Mouse (Mus musculus): ENCODE measurements at regions not wholly inside any gene's neighbourhood (a gene's known extent, or its start where the extent isn't known, plus 50 kb on each side); places are given as distances from the start of the nearest gene placed in this dataset.
A peak's percentile ranks its signal among the peaks of the same experiment; 100 is the strongest.

- Histone ChIP-seq H3K9me3 (no peaks in the 10 kb centered on the region), H3K4me1 (replicated peaks) (no peaks in the 10 kb centered on the region), H3K4me3 (no peak overlapping the region), H3K9ac (no peak overlapping the region), H3K27ac (no peak overlapping the region), H3K36me3 (no peaks in the 10 kb centered on the region), H3K4me2 (no peak overlapping the region), H3K27me3 (no peaks in the 10 kb centered on the region)
- 95% methylated on average over 2 of the region's 2 CpGs for WGBS
- ATAC-seq (ENCODE audit: low FRiP score) = no peak
These were observed 190.3 kb upstream of the Mad2l1 start for GRCm38 (mm10) chr6:66344848-66345247.

- no peak for ATAC-seq (ENCODE audit: low FRiP score)
- Histone ChIP-seq H3K27me3 (no peaks in the 10 kb centered on the region), H3K36me3 (no peaks in the 10 kb centered on the region), H3K9ac (no peak overlapping the region), H3K4me1 (replicated peaks) (no peaks in the 10 kb centered on the region), H3K4me2 (no peak overlapping the region), H3K4me3 (no peak overlapping the region), H3K9me3 (no peaks in the 10 kb centered on the region), H3K27ac (no peak overlapping the region)
- WGBS = 98% methylated on average over 2 of the region's 2 CpGs
These were observed 187.8 kb upstream of the Mad2l1 start for GRCm38 (mm10) chr6:66347356-66347755.

- no peak overlapping the region for H3K27ac ChIP-seq
- no peaks in the 10 kb centered on the region for H3K4me1 ChIP-seq (replicated peaks)
- H3K4me2 ChIP-seq = no peak overlapping the region
- WGBS = 76% methylated on average over 3 of the region's 3 CpGs
- H3K9me3 ChIP-seq = no peaks in the 10 kb centered on the region
- no peaks in the 10 kb centered on the region for H3K36me3 ChIP-seq
- H3K9ac ChIP-seq = no peak overlapping the region
- no peak for ATAC-seq (ENCODE audit: low FRiP score)
- no peak overlapping the region for H3K4me3 ChIP-seq
- no peaks in the 10 kb centered on the region for H3K27me3 ChIP-seq
These were observed 174.1 kb upstream of the Mad2l1 start for GRCm38 (mm10) chr6:66361130-66361529.

GRCm38 (mm10) chr6:66367263-66367662 is 167.9 kb upstream of the Mad2l1 start:
- H3K27me3 ChIP-seq = no peaks in the 10 kb centered on the region
- no peak for ATAC-seq (ENCODE audit: low FRiP score)
- H3K9me3 ChIP-seq = no peaks in the 10 kb centered on the region
- H3K9ac ChIP-seq = no peak overlapping the region
- H3K36me3 ChIP-seq = no peaks in the 10 kb centered on the region
- no peak overlapping the region for H3K4me3 ChIP-seq
- H3K4me2 ChIP-seq = no peak overlapping the region
- H3K27ac ChIP-seq = no peak overlapping the region
- no peaks in the 10 kb centered on the region for H3K4me1 ChIP-seq (replicated peaks)

GRCm38 (mm10) chr6:66381279-66381934 is 153.8 kb upstream of the Mad2l1 start:
- H3K4me3 ChIP-seq = no peak overlapping the region
- no peaks in the 10 kb centered on the region for H3K36me3 ChIP-seq
- H3K4me2 ChIP-seq = no peak overlapping the region
- no peaks in the 10 kb centered on the region for H3K27me3 ChIP-seq
- no peak overlapping the region for H3K9ac ChIP-seq
- 32% methylated on average over 1 of the region's 1 CpGs for WGBS
- peak; percentile 89 for ATAC-seq (ENCODE audit: low FRiP score)
- no peaks in the 10 kb centered on the region for H3K9me3 ChIP-seq
- H3K4me1 ChIP-seq (replicated peaks) = peaks cover 6% of the 10 kb centered on the region; the same call in 1 of the 2 replicates
- H3K27ac ChIP-seq = no peak overlapping the region

DNA sequence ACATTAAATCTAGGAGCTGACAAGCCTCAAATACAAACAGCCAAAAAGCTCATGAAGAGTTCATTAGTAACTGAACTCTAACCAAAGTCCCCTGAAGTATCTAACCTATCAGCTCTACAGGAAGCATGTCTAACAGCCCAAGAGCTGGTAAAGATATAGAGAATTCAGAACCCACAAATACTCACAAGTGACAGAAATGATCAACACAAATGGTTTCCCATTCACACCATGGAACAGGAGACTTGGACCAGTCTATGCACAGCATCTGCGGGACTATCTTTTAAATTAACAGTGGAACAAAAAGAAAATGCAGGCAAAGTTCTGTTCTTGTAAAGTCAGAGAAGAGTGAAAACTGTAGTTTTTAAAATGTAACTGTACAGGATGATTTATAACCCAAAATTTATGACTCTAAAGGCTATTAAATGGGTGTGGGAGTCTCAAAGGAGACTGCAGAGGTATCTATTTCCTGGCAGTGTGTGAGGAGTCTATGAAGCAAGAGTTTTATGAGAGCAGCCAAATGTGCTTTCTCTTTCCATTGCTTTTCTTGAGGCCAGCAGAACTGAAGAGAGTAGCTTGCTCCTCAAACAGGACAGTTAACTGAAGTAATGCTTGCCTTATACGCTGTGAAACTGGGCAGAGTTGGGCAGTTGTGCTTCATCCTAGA is 152.7 kb upstream of the Mad2l1 start:
- H3K27me3 ChIP-seq = no peaks in the 10 kb centered on the region
- H3K9ac ChIP-seq = no peak overlapping the region
- 97% methylated on average over 2 of the region's 2 CpGs for WGBS
- H3K4me3 ChIP-seq = no peak overlapping the region
- H3K9me3 ChIP-seq = no peaks in the 10 kb centered on the region
- no peak overlapping the region for H3K27ac ChIP-seq
- H3K36me3 ChIP-seq = no peaks in the 10 kb centered on the region
- no peak for ATAC-seq (ENCODE audit: low FRiP score)
- H3K4me1 ChIP-seq (replicated peaks) = peaks cover 6% of the 10 kb centered on the region; the same call in 1 of the 2 replicates
- H3K4me2 ChIP-seq = no peak overlapping the region

DNA sequence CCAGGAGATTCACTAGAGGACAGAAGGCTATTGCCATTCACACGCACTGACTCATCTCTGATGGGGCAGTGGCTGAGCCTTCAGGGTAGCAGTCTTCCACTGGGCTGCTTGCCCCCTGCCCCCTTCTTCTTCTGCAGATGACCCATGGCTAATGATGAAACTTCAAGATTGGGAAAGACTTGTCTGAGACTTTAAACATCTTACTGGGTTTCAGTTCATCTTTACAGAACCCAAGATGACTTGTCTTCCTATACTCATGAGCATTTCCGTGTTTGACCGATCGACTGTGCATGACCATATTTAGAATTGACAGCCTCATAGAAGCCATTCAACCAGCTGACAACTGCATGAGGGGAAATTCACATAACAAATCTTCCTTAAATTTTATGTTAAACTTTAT is 140.0 kb upstream of the Mad2l1 start:
- Histone ChIP-seq H3K36me3 (no peaks in the 10 kb centered on the region), H3K9ac (no peak overlapping the region), H3K27me3 (no peaks in the 10 kb centered on the region), H3K9me3 (no peaks in the 10 kb centered on the region), H3K4me2 (no peak overlapping the region), H3K27ac (no peak overlapping the region), H3K4me3 (no peak overlapping the region), H3K4me1 (replicated peaks) (no peaks in the 10 kb centered on the region)
- ATAC-seq (ENCODE audit: low FRiP score) = no peak
- 85% methylated on average over 4 of the region's 4 CpGs for WGBS

- Histone ChIP-seq H3K27me3 (no peaks in the 10 kb centered on the region), H3K4me3 (no peak overlapping the region), H3K4me1 (replicated peaks) (0 out of 2 replicates have a peak, but pooled peaks cover 3% of the 10 kb centered on the region), H3K36me3 (no peaks in the 10 kb centered on the region), H3K9ac (no peak overlapping the region), H3K4me2 (no peak overlapping the region), H3K27ac (no peak overlapping the region), H3K9me3 (no peaks in the 10 kb centered on the region)
- 82% methylated on average over 8 of the region's 8 CpGs for WGBS
- no peak for ATAC-seq (ENCODE audit: low FRiP score)
These were observed 137.8 kb upstream of the Mad2l1 start for GRCm38 (mm10) chr6:66397411-66397810.

DNA sequence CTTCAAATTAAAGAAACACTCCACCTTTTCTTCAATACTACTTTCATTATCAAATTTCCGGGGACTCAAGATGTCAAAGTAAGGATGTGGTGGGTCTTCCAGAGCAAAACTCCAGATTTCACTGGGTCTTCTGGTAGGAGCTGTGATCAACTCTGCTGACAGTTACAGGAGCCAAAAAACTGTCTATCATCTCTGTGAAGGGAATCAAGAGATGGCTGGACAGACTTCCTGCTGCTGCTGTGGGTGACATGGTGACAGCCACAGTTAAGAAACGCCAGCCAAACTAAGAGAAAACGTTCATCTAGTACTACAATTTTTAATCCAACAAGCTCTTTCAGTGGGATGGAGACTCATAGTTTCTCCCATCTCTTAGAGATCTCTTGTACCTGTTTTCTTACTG is 136.5 kb upstream of the Mad2l1 start:
- no peak overlapping the region for H3K4me2 ChIP-seq
- no peaks in the 10 kb centered on the region for H3K36me3 ChIP-seq
- 0 out of 2 replicates have a peak, but pooled peaks have one; percentile 55 for ATAC-seq (ENCODE audit: low FRiP score)
- no peak overlapping the region for H3K9ac ChIP-seq
- no peak overlapping the region for H3K4me3 ChIP-seq
- no peak overlapping the region for H3K27ac ChIP-seq
- no peaks in the 10 kb centered on the region for H3K9me3 ChIP-seq
- no peaks in the 10 kb centered on the region for H3K27me3 ChIP-seq
- H3K4me1 ChIP-seq (replicated peaks) = 0 out of 2 replicates have a peak, but pooled peaks cover 3% of the 10 kb centered on the region
- WGBS = 29% methylated on average over 3 of the region's 3 CpGs

- Histone ChIP-seq H3K36me3 (no peaks in the 10 kb centered on the region), H3K4me1 (replicated peaks) (0 out of 2 replicates have a peak, but pooled peaks cover 3% of the 10 kb centered on the region), H3K27me3 (no peaks in the 10 kb centered on the region), H3K27ac (no peak overlapping the region), H3K9ac (no peak overlapping the region), H3K4me3 (no peak overlapping the region), H3K9me3 (no peaks in the 10 kb centered on the region), H3K4me2 (no peak overlapping the region)
- peak; percentile 95 for ATAC-seq (ENCODE audit: low FRiP score)
- 11% methylated on average over 4 of the region's 4 CpGs for WGBS
These were observed 136.0 kb upstream of the Mad2l1 start for GRCm38 (mm10) chr6:66399091-66399755.

DNA sequence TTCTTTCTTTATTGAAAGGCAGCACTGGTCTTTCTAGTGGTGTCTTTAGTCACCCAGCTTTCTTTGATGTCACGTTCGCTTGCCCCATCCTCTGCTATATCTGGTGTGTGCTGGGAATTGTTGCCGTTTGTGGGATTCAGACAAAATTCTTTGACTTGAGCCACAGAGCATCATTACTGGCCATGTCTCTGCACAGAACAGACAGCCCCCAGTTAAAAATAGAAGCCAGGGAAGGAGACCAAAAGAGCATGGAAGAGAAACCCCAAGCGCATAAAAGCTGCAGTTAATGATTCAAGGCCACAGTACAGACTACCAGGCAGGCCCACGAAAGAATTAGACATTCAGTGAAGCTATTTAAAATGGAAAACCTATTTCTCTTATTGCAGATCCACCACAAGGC is 133.7 kb upstream of the Mad2l1 start:
- Histone ChIP-seq H3K36me3 (no peaks in the 10 kb centered on the region), H3K4me1 (replicated peaks) (0 out of 2 replicates have a peak, but pooled peaks cover 3% of the 10 kb centered on the region), H3K4me2 (no peak overlapping the region), H3K4me3 (no peak overlapping the region), H3K27ac (no peak overlapping the region), H3K9ac (no peak overlapping the region), H3K27me3 (no peaks in the 10 kb centered on the region), H3K9me3 (no peaks in the 10 kb centered on the region)
- no peak for ATAC-seq (ENCODE audit: low FRiP score)
- 19% methylated on average over 5 of the region's 5 CpGs for WGBS

DNA sequence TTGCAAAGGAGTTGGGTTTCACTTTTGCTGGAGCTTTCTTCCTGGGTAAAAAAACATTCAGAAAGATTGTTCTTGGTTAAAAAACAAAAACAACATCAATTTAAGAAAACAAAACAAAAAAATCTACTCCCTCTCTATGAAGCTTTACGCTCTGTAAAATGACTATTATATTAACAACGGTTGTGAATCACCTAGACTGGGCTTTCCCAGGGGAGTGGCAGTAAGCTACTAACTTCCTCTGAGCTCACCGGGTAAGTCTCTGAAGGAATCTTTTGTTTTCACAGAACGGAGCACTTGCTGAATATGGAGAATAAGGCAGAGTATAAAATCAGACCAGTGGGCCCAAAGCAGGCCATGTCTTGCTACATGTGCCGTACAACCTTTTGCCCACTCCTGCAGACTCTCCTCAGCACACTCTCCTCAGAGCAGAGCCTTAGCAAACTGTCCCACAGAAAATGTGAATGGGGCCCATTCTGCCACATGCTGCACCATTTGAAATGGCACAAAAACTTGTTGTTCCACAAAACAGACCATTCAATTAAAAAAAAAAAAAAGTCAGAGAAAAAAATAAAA is 133.2 kb upstream of the Mad2l1 start:
- H3K27ac ChIP-seq = no peak overlapping the region
- H3K9me3 ChIP-seq = no peaks in the 10 kb centered on the region
- H3K9ac ChIP-seq = no peak overlapping the region
- H3K36me3 ChIP-seq = no peaks in the 10 kb centered on the region
- no peak overlapping the region for H3K4me2 ChIP-seq
- 16% methylated on average over 5 of the region's 5 CpGs for WGBS
- ATAC-seq (ENCODE audit: low FRiP score) = no peak
- 0 out of 2 replicates have a peak, but pooled peaks cover 3% of the 10 kb centered on the region for H3K4me1 ChIP-seq (replicated peaks)
- H3K4me3 ChIP-seq = no peak overlapping the region
- H3K27me3 ChIP-seq = no peaks in the 10 kb centered on the region
